Mouse (Mus musculus): ENCODE measurements at regions not wholly inside any gene's neighbourhood (a gene's known extent, or its start where the extent isn't known, plus 50 kb on each side); places are given as distances from the start of the nearest gene placed in this dataset.

- Histone ChIP-seq H3K4me3 (ENCODE audit: control insufficient read depth in 1 of 2, insufficient read depth in 1 of 2, low read depth in 1 of 2, low read length in 2 of 2) (no peak overlapping the region), H3K27ac (replicated peaks in 1 of 2; ENCODE audit: control insufficient read depth in 1 of 2, insufficient read depth in 1 of 2, low read depth in 2 of 2, low read length in 2 of 2) (peak overlapping the region; percentile 21 to 43; a peak in 3 of 4 replicates)
- 17% methylated on average over 3 of the region's 3 CpGs for WGBS
Measured at GRCm38 (mm10) chr1:22862985-22863384, 57.2 kb upstream of the Rims1 start.

More at GRCm38 (mm10) chr1:22862985-22863384, 57.2 kb upstream of the Rims1 start:
- no peaks in the 10 kb centered on the region for H3K27me3 ChIP-seq (ENCODE audit: control insufficient read depth, insufficient read depth, low read length)
- H3K4me1 ChIP-seq (ENCODE audit: control insufficient read depth in 2 of 2, insufficient read depth in 2 of 2, low read length in 2 of 2) = peaks cover 2 to 12% of the 10 kb centered on the region in 2 experiments; a peak in 3 of 4 replicates
- H3K4me2 ChIP-seq (ENCODE audit: low read length) = no peak overlapping the region
- no peaks in the 10 kb centered on the region for H3K9me3 ChIP-seq (ENCODE audit: control insufficient read depth, low read length)
- no peaks in the 10 kb centered on the region for H3K36me3 ChIP-seq (ENCODE audit: control insufficient read depth, insufficient read depth, low read length)
- H3K9ac ChIP-seq (ENCODE audit: low read length) = no peak overlapping the region
- ATAC-seq (ENCODE audit: insufficient number of reproducible peaks, insufficient read depth, low FRiP score, low read depth) = 0 out of 2 replicates have a peak, but pooled peaks have one; percentile 56

Data from heart, embryonic 14.5 days (tissue).